Mouse (Mus musculus): ENCODE measurements around the gene Sephs1.
A peak's percentile ranks its signal among the peaks of the same experiment; 100 is the strongest.

Gene Sephs1

GRCm38 (mm10) chr2:4881350-4882248 is at the start of gene Sephs1:
Sephs1 (plus strand) TSS chr2:4881564.
- DNase-seq (ENCODE audit: low read depth) = peak; percentile 86

- DNase-seq (ENCODE audit: low read depth) = no peak
Observed at GRCm38 (mm10) chr2:4832166-4832565, 49.2 kb upstream of the Sephs1 start.

GRCm38 (mm10) chr2:4849449-4849848 is 31.9 kb upstream of the Sephs1 start:
- no peak for DNase-seq (ENCODE audit: low read depth)

GRCm38 (mm10) chr2:4857186-4857585 is 24.2 kb upstream of the Sephs1 start:
- DNase-seq (ENCODE audit: low read depth) = no peak

GRCm38 (mm10) chr2:4858161-4858560 is 23.2 kb upstream of the Sephs1 start:
- no peak for DNase-seq (ENCODE audit: low read depth)

GRCm38 (mm10) chr2:4864008-4864816 is 17.2 kb upstream of the Sephs1 start:
- DNase-seq (ENCODE audit: low read depth) = peak; percentile 83

- DNase-seq (ENCODE audit: low read depth) = no peak
Observed at GRCm38 (mm10) chr2:4864817-4865296, 16.5 kb upstream of the Sephs1 start.

GRCm38 (mm10) chr2:4868028-4868725 is 13.2 kb upstream of the Sephs1 start:
- DNase-seq (ENCODE audit: low read depth) = no peak

- peak; percentile 44 for DNase-seq (ENCODE audit: low read depth)
Observed at GRCm38 (mm10) chr2:4872740-4873139, 8.6 kb upstream of the Sephs1 start.

- no peak for DNase-seq (ENCODE audit: low read depth)
Observed at GRCm38 (mm10) chr2:4873331-4873730, 8.0 kb upstream of the Sephs1 start.

GRCm38 (mm10) chr2:4875090-4875489 is 6.3 kb upstream of the Sephs1 start:
- DNase-seq (ENCODE audit: low read depth) = no peak

GRCm38 (mm10) chr2:4876131-4876530 is 5.2 kb upstream of the Sephs1 start:
- DNase-seq (ENCODE audit: low read depth) = no peak

- DNase-seq (ENCODE audit: low read depth) = peak; percentile 51
Observed at GRCm38 (mm10) chr2:4880737-4881349, 521 bp upstream of the Sephs1 start.

- DNase-seq (ENCODE audit: low read depth) = peak; percentile 75
Observed at GRCm38 (mm10) chr2:4882249-4882791, 956 bp downstream of the Sephs1 start.

- DNase-seq (ENCODE audit: low read depth) = peak; percentile 81
Observed at GRCm38 (mm10) chr2:4883009-4883704, 1.8 kb downstream of the Sephs1 start.

GRCm38 (mm10) chr2:4886896-4887295 is 5.5 kb downstream of the Sephs1 start:
- no peak for DNase-seq (ENCODE audit: low read depth)

GRCm38 (mm10) chr2:4895598-4895997 is 14.2 kb downstream of the Sephs1 start:
- DNase-seq (ENCODE audit: low read depth) = no peak

- DNase-seq (ENCODE audit: low read depth) = no peak
Observed at GRCm38 (mm10) chr2:4896970-4897369, 15.6 kb downstream of the Sephs1 start.

GRCm38 (mm10) chr2:4900624-4901023 is 19.3 kb downstream of the Sephs1 start:
- DNase-seq (ENCODE audit: low read depth) = no peak

GRCm38 (mm10) chr2:4902346-4902745 is 21.0 kb downstream of the Sephs1 start:
- no peak for DNase-seq (ENCODE audit: low read depth)

GRCm38 (mm10) chr2:4907120-4907519 is 25.8 kb downstream of the Sephs1 start:
- DNase-seq (ENCODE audit: low read depth) = no peak
